Mouse (Mus musculus) kidney, adult 2 months (tissue): ENCODE measurements around the gene Sugct. TPM values are rescaled to one million over a fixed set of nuclear protein-coding genes. Genes with fewer than 3 reads are reported as not detected.

ENCODE experiments used
- DNase-seq: peaks from one replicate; pipeline ENCODE4 v3.0.0; 2021
- H3K27ac ChIP-seq: fragments of 200-500 bp; 2 replicates; pipeline ENCODE4 v1.5.1; 2012; ENCODE audit warnings: low read depth, low read length, control low read depth, inconsistent platforms; ENCODE audit not compliant: insufficient read depth
- H3K27me3 ChIP-seq: fragments of 200-500 bp; replicated peaks from 2 replicates; pipeline ENCODE4 v1.6.1; 2012; ENCODE audit warnings: mild to moderate bottlenecking, moderate library complexity, low read length, inconsistent platforms; ENCODE audit not compliant: control insufficient read depth, insufficient read depth
- H3K36me3 ChIP-seq: fragments of 200-500 bp; 2 replicates; pipeline ENCODE4 v1.6.1; 2012; ENCODE audit warnings: mild to moderate bottlenecking, moderate library complexity, low read length, inconsistent platforms; ENCODE audit not compliant: control insufficient read depth, insufficient read depth
- H3K4me1 ChIP-seq: fragments of 200-500 bp; 2 replicates; pipeline ENCODE4 v1.6.1; 2011; ENCODE audit warnings: low read length; ENCODE audit not compliant: control insufficient read depth, insufficient read depth
- H3K4me3 ChIP-seq: fragments of 200-500 bp; 2 replicates; pipeline ENCODE4 v1.5.1; 2011; ENCODE audit warnings: mild to moderate bottlenecking, low read depth, low read length, control low read depth; ENCODE audit not compliant: insufficient read depth
- CTCF ChIP-seq: fragments of 200-500 bp; conservative IDR thresholded peaks from 2 replicates; pipeline ENCODE4 v1.5.1; 2011; ENCODE audit warnings: low read depth, mild to moderate bottlenecking, control low read depth, low read length, moderate library complexity, mixed read lengths; ENCODE audit not compliant: insufficient read depth, insufficient read length
- POLR2A ChIP-seq: fragments of 200-500 bp; IDR thresholded peaks from one replicate; pipeline ENCODE4 v1.6.1; 2011; ENCODE audit warnings: low read depth, low read length, control low read depth
- WGBS: fragments of 180-500 bp; shearing (Covaris S2); methylation state at CpG from one replicate; pipeline ENCODE4 v1.1.7; 2018; 5-methylcytosine and 5-hydroxymethylcytosine counted together
- polyA plus RNA-seq: library from polyadenylated mRNA; depleted of rRNA; stranded (reverse); fragments of >200 nt; gene quantifications from 2 replicates; pipeline ENCODE4 v1.2.3, GENCODE M21; 2012

The Sugct gene
- polyA plus RNA-seq, 1 experiment, result 35.5 TPM

- Histone ChIP-seq H3K36me3 (no peaks in the 10 kb centered on the region), H3K4me1 (no peaks in the 10 kb centered on the region), H3K27ac (no peak overlapping the region), H3K4me3 (no peak overlapping the region), H3K27me3 (no peaks in the 10 kb centered on the region)
- TF ChIP-seq POLR2A (no peak), CTCF (no peak)
- 51% methylated on average over 3 of the region's 3 CpGs for WGBS
- no peak for DNase-seq
These were observed 90.7 kb downstream of the Sugct start for GRCm38 (mm10) chr13:17604670-17605069.

DNA sequence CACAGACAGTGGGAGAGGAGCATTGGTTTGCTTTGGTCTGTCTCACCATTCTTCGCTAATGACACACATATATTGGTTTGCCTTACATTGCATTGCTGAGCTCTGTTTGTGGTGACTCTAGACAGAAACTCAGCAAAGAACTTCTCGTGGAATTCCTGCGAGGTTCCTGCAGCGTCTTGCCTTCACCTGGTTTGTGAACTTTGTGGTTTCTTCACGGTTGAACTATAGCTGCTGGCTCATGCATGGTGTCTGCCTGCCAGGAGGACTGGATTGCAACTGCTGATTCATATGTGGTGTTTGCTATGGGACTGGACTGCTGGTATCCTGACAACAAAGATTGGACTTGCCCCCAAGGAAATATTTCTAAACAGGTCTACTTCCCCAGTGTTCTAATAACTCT is 91.6 kb downstream of the Sugct start:
- no peak overlapping the region for H3K27ac ChIP-seq
- no peaks in the 10 kb centered on the region for H3K4me1 ChIP-seq
- WGBS, result 88% methylated on average over 5 of the region's 5 CpGs
- no peaks in the 10 kb centered on the region for H3K36me3 ChIP-seq
- DNase-seq, result peak; percentile 7
- no peaks in the 10 kb centered on the region for H3K27me3 ChIP-seq
- H3K4me3 ChIP-seq, result no peak overlapping the region
- no peak for TF ChIP-seq CTCF
- no peak for TF ChIP-seq POLR2A

GRCm38 (mm10) chr13:17585267-17585913 is 110.0 kb downstream of the Sugct start:
- 51% methylated on average over 3 of the region's 3 CpGs for WGBS
- TF ChIP-seq CTCF, result no peak

GRCm38 (mm10) chr13:17584804-17585203 is 110.5 kb downstream of the Sugct start:
- no peak overlapping the region for H3K4me3 ChIP-seq
- peak; percentile 32 for DNase-seq
- H3K27me3 ChIP-seq, result no peaks in the 10 kb centered on the region
- no peak for TF ChIP-seq POLR2A
- TF ChIP-seq CTCF, result peak; percentile 67
- no peak overlapping the region for H3K27ac ChIP-seq
- no peaks in the 10 kb centered on the region for H3K4me1 ChIP-seq
- H3K36me3 ChIP-seq, result no peaks in the 10 kb centered on the region

More at GRCm38 (mm10) chr13:17585267-17585913, 110.0 kb downstream of the Sugct start:
- Histone ChIP-seq H3K4me1 (no peaks in the 10 kb centered on the region), H3K27ac (no peak overlapping the region), H3K4me3 (no peak overlapping the region), H3K27me3 (no peaks in the 10 kb centered on the region), H3K36me3 (no peaks in the 10 kb centered on the region)
- no peak for DNase-seq

- Histone ChIP-seq H3K36me3 (no peaks in the 10 kb centered on the region), H3K4me3 (no peak overlapping the region), H3K4me1 (no peaks in the 10 kb centered on the region), H3K27me3 (no peaks in the 10 kb centered on the region), H3K27ac (no peak overlapping the region)
- TF ChIP-seq CTCF, result 0 out of 2 replicates have a peak, but pooled peaks have one; percentile 14
- TF ChIP-seq POLR2A, result no peak
- peak; percentile 9 for DNase-seq
- 24% methylated on average over 2 of the region's 2 CpGs for WGBS
These were observed 113.7 kb downstream of the Sugct start for GRCm38 (mm10) chr13:17581684-17582083.

DNA sequence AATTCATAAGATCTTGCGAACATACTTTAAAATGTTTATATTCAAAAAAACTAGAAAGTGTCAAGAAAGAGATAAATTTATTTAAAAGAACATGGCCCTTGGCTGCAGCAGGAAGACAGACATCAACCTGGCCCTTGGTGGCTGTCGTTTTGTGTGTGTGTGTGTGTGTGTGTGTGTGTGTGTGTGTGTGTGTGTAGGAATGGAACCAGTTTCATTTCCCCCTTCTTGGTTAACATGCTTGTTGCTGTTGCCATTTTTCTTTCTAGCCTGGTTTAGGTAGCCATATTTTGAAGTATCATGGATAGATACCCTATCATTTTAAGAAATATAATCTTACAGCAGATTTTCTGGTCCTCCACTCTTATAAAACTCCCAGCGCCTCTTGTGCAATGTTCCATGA is 136.0 kb downstream of the Sugct start:
- Histone ChIP-seq H3K4me1 (no peaks in the 10 kb centered on the region), H3K27me3 (no peaks in the 10 kb centered on the region), H3K4me3 (no peak overlapping the region), H3K27ac (no peak overlapping the region), H3K36me3 (no peaks in the 10 kb centered on the region)
- no peak for DNase-seq
- 92% methylated on average over 3 of the region's 3 CpGs for WGBS
- TF ChIP-seq CTCF (no peak), POLR2A (no peak)

GRCm38 (mm10) chr13:17536341-17536740 is 159.0 kb downstream of the Sugct start:
- TF ChIP-seq CTCF (no peak), POLR2A (no peak)
- WGBS, result 79% methylated on average over 1 of the region's 1 CpGs
- no peaks in the 10 kb centered on the region for H3K36me3 ChIP-seq
- H3K4me3 ChIP-seq, result no peak overlapping the region
- H3K27me3 ChIP-seq, result no peaks in the 10 kb centered on the region
- H3K4me1 ChIP-seq, result no peaks in the 10 kb centered on the region
- H3K27ac ChIP-seq, result no peak overlapping the region
- no peak for DNase-seq
